Mouse (Mus musculus) intestine, postnatal 0 days (tissue): ENCODE data around the gene Gm9844. TPM values are rescaled to one million over a fixed set of nuclear protein-coding genes. Genes with fewer than 3 reads are reported as not detected.

Source experiments
- ATAC-seq: fragments of 200-750 bp; cut with Nextera tagmentation; 2 replicates; pipeline ENCODE4 v1.8.0; 2017; ENCODE audit warnings: mild to moderate bottlenecking, moderate TSS enrichment, moderate library complexity
- H3K27ac ChIP-seq: fragments of 300-500 bp; sonication (generic); 2 replicates; pipeline ENCODE4 v1.5.1; 2014; ENCODE audit warnings: mild to moderate bottlenecking, low read depth, low read length, moderate library complexity
- H3K27me3 ChIP-seq: fragments of 300-500 bp; sonication (generic); replicated peaks from 2 replicates; pipeline ENCODE4 v1.6.1; 2014; ENCODE audit warnings: low read length, mixed read lengths; ENCODE audit not compliant: control insufficient read depth, insufficient read depth
- H3K36me3 ChIP-seq: fragments of 300-500 bp; sonication (generic); 2 replicates; pipeline ENCODE4 v1.6.1; 2014; ENCODE audit warnings: mild to moderate bottlenecking, moderate library complexity; ENCODE audit not compliant: control insufficient read depth, insufficient read depth
- H3K4me1 ChIP-seq: fragments of 300-500 bp; sonication (generic); replicated peaks from 2 replicates; pipeline ENCODE4 v1.6.1; 2014; ENCODE audit warnings: antibody characterized with exemption, low read length, mixed read lengths; ENCODE audit not compliant: control insufficient read depth, insufficient read depth
- H3K4me2 ChIP-seq: fragments of 300-500 bp; sonication (generic); replicated peaks from 2 replicates; pipeline ENCODE4 v1.6.1; 2014; ENCODE audit warnings: low read depth, mild to moderate bottlenecking, moderate library complexity
- H3K4me3 ChIP-seq: fragments of 300-500 bp; sonication (generic); 2 replicates; pipeline ENCODE4 v1.5.1; 2014; ENCODE audit warnings: low read depth, low read length
- H3K9ac ChIP-seq: fragments of 300-500 bp; sonication (generic); 2 replicates; pipeline ENCODE4 v1.6.1; 2014; ENCODE audit warnings: mild to moderate bottlenecking, low read depth, low read length
- H3K9me3 ChIP-seq: fragments of 300-500 bp; sonication (generic); 2 replicates; pipeline ENCODE4 v1.6.1; 2016; ENCODE audit warnings: mixed run types; ENCODE audit not compliant: control insufficient read depth
- CTCF ChIP-seq: sonication (generic); IDR thresholded peaks from 2 replicates; pipeline ENCODE4 v1.5.1; 2016; ENCODE audit warnings: low read depth, mild to moderate bottlenecking, control low read depth, antibody characterized with exemption, moderate library complexity
- WGBS: fragments of 180-500 bp; shearing (Covaris S2); extraction: QIAGEN DNeasy Blood & Tissue Kit; methylation state at CpG from one replicate; pipeline ENCODE4 v1.1.7; 2014; 5-methylcytosine and 5-hydroxymethylcytosine counted together
- polyA plus RNA-seq: library from polyadenylated mRNA; unstranded; fragments of >200 nt; fragmentation: Nextera tagmentation; extraction: Ambion mirVana; gene quantifications from 2 replicates; pipeline ENCODE4 v1.2.1, GENCODE M21; 2015

Gm9844 gene
- polyA plus RNA-seq, 1 experiment from 2014 or later, result 28.0 TPM

GRCm38 (mm10) chr7:24859234-24859633 lies 2.8 kb upstream of the Gm9844 start:
- Histone ChIP-seq H3K4me1 (no peaks in the 10 kb centered on the region), H3K27me3 (no peaks in the 10 kb centered on the region), H3K9me3 (no peaks in the 10 kb centered on the region), H3K27ac (no peak overlapping the region), H3K4me2 (no peak overlapping the region), H3K9ac (no peak overlapping the region), H3K36me3 (no peaks in the 10 kb centered on the region), H3K4me3 (no peak overlapping the region)
- WGBS, result 71% methylated on average over 5 of the region's 5 CpGs
- no peak for ATAC-seq
- TF ChIP-seq CTCF, result no peak

GRCm38 (mm10) chr7:24862853-24863252 lies 840 bp downstream of the Gm9844 start:
- no peak overlapping the region for H3K4me3 ChIP-seq
- H3K9me3 ChIP-seq, result no peaks in the 10 kb centered on the region
- H3K4me2 ChIP-seq, result no peak overlapping the region
- H3K36me3 ChIP-seq, result no peaks in the 10 kb centered on the region
- no peaks in the 10 kb centered on the region for H3K4me1 ChIP-seq
- H3K9ac ChIP-seq, result no peak overlapping the region
- WGBS, result 80% methylated on average over 4 of the region's 4 CpGs
- H3K27ac ChIP-seq, result no peak overlapping the region
- no peak for TF ChIP-seq CTCF
- no peak for ATAC-seq
- no peaks in the 10 kb centered on the region for H3K27me3 ChIP-seq

DNA sequence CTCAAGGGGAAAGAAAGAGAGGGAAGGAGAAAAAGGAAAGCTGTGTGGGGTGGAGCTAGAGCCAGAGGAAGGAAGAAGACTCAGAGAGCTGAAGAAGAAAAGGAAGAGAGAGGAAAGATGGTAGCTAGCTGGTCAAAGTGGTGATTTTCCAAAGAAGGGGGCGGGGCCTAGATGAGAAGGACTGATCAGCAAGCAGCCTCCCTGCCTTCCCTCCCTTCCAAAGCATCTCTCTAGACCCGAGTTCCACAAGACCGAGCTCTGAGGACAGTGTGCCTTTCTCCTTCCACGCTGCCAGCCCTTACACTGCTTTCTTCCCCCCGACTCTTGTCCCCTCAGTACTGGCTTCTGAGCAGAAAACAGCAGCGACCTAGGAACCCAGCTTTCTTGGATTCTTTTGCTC lies 2.1 kb downstream of the Gm9844 start:
- TF ChIP-seq CTCF, result no peak
- H3K9me3 ChIP-seq, result no peaks in the 10 kb centered on the region
- no peak for ATAC-seq
- no peaks in the 10 kb centered on the region for H3K36me3 ChIP-seq
- WGBS, result 28% methylated on average over 6 of the region's 6 CpGs
- H3K9ac ChIP-seq, result no peak overlapping the region
- H3K4me3 ChIP-seq, result no peak overlapping the region
- no peak overlapping the region for H3K27ac ChIP-seq
- H3K27me3 ChIP-seq, result no peaks in the 10 kb centered on the region
- no peak overlapping the region for H3K4me2 ChIP-seq
- no peaks in the 10 kb centered on the region for H3K4me1 ChIP-seq

DNA sequence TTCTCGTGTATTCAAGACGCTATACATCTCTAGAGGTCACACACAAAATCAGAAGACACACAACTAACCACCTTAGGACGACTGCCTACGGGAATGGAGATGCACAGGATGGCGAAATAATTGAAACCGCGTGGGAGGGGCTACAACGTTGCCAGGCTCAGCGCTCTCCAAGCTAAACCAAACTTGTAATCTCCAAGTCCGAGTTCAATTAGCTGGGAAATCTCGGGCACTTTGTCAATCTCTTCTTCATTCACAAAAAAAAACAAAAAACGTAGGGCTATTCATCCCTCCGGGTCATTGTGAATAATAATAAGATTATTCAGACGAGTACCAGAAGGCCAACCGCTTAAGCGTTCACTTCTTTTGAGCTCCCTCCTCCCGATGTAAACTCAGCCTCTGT lies 7.1 kb downstream of the Gm9844 start:
- no peak overlapping the region for H3K4me2 ChIP-seq
- no peak for TF ChIP-seq CTCF
- no peaks in the 10 kb centered on the region for H3K9me3 ChIP-seq
- no peak for ATAC-seq
- H3K27ac ChIP-seq, result no peak overlapping the region
- H3K9ac ChIP-seq, result no peak overlapping the region
- H3K27me3 ChIP-seq, result 0 out of 2 replicates have a peak, but pooled peaks cover 4% of the 10 kb centered on the region
- WGBS, result 62% methylated on average over 17 of the region's 17 CpGs
- no peak overlapping the region for H3K4me3 ChIP-seq
- H3K4me1 ChIP-seq, result no peaks in the 10 kb centered on the region
- no peaks in the 10 kb centered on the region for H3K36me3 ChIP-seq

GRCm38 (mm10) chr7:24869532-24870165 lies 7.6 kb downstream of the Gm9844 start, which contains the start of the genes Lypd4 and Dmrtc2:
Gene Lypd4 (minus strand): TSS chr7:24869941.
Gene Dmrtc2 (plus strand): TSS chr7:24870057.
- no peak within 1 kb of the TSS for H3K4me3 ChIP-seq
- TF ChIP-seq CTCF, result no peak
- H3K9me3 ChIP-seq, result no peaks in the 10 kb centered on the region
- 57% methylated on average over 41 of the region's 41 CpGs for WGBS
- no peak within 1 kb of the TSS for H3K27ac ChIP-seq
- H3K27me3 ChIP-seq, result 0 out of 2 replicates have a peak, but pooled peaks cover 4% of the 10 kb centered on the region
- H3K4me2 ChIP-seq, result no peak within 1 kb of the TSS
- no peak within 1 kb of the TSS for H3K9ac ChIP-seq
- H3K4me1 ChIP-seq, result no peaks in the 10 kb centered on the region
- ATAC-seq, result no peak
- H3K36me3 ChIP-seq, result no peaks in the 10 kb centered on the region

- no peaks in the 10 kb centered on the region for H3K4me1 ChIP-seq
- H3K4me2 ChIP-seq, result no peak overlapping the region
- no peak for ATAC-seq
- no peak overlapping the region for H3K9ac ChIP-seq
- no peak for TF ChIP-seq CTCF
- WGBS, result 66% methylated on average over 3 of the region's 3 CpGs
- no peaks in the 10 kb centered on the region for H3K27me3 ChIP-seq
- no peaks in the 10 kb centered on the region for H3K36me3 ChIP-seq
- no peak overlapping the region for H3K27ac ChIP-seq
- no peaks in the 10 kb centered on the region for H3K9me3 ChIP-seq
- H3K4me3 ChIP-seq, result no peak overlapping the region
Measured at GRCm38 (mm10) chr7:24877588-24877987, 15.6 kb downstream of the Gm9844 start.
